Comparison of ENCODE assay signal across 8 mouse cellular contexts in genomic region chr12:85639326-85640008, GRCm38 (mm10). TPM values are rescaled to one million over a fixed set of nuclear protein-coding genes. Genes with fewer than 3 reads are reported as not detected.
DNase-seq lines count a peak whose midpoint lies in the region; ATAC-seq and TF ChIP-seq lines count a peak whose summit lies in the region.
"Had no signal": no experiment of that assay in that cellular context is flagged by ENCODE, and none has a peak within 500 bp of the region (broad histone marks: within the 10 kb centered on the region; RNA-seq: fewer than 3 reads in every experiment).

No protein-coding gene starts in this region.

- TF ChIP-seq POLR2A in brain, embryonic 14.5 days (IDR thresholded peaks at IDR 0.05; ENCODE audit: borderline replicate concordance, extremely low read depth, insufficient read depth, insufficient read length, poor library complexity, severe bottlenecking), result no peak

- H3K4me3 ChIP-seq in intestine, embryonic 14.5 days (ENCODE audit: low read depth, low read length), result no peak overlapping the region
- no peak overlapping the region for H3K4me3 ChIP-seq in intestine, postnatal 0 days (ENCODE audit: low read depth, low read length)
- H3K4me3 ChIP-seq: erythroblast, embryonic 14.5 days had no signal

- 0 out of 2 replicates have a peak, but pooled peaks have one; percentile 29 for ATAC-seq in intestine, embryonic 14.5 days (replicated peaks; ENCODE audit: low FRiP score, low TSS enrichment, low read depth)
- ATAC-seq in intestine, postnatal 0 days, result no peak

- no peaks in the 10 kb centered on the region for H3K9me3 ChIP-seq in intestine, embryonic 14.5 days (ENCODE audit: control insufficient read depth, low read length)
- no peaks in the 10 kb centered on the region for H3K9me3 ChIP-seq in intestine, postnatal 0 days (ENCODE audit: control insufficient read depth)

- H3K9ac ChIP-seq in intestine, embryonic 14.5 days (ENCODE audit: low read length), result no peak overlapping the region
- H3K9ac ChIP-seq in intestine, postnatal 0 days (ENCODE audit: low read depth, low read length), result no peak overlapping the region

- no peak for TF ChIP-seq CTCF in intestine, postnatal 0 days (IDR thresholded peaks at IDR 0.05; ENCODE audit: low read depth)
- TF ChIP-seq CTCF in brain, embryonic 14.5 days (IDR thresholded peaks at IDR 0.05; ENCODE audit: borderline replicate concordance, extremely low read depth, insufficient read depth, insufficient read length), result no peak

- 61% methylated on average over 12 of the region's 12 CpGs for WGBS in intestine, embryonic 14.5 days
- WGBS in intestine, postnatal 0 days, result 61% methylated on average over 12 of the region's 12 CpGs

- H3K27me3 ChIP-seq in intestine, embryonic 14.5 days (replicated peaks; ENCODE audit: control insufficient read depth, insufficient read depth, low read length), result no peaks in the 10 kb centered on the region
- no peaks in the 10 kb centered on the region for H3K27me3 ChIP-seq in intestine, postnatal 0 days (replicated peaks; ENCODE audit: control insufficient read depth, insufficient read depth, low read length)

- peaks cover 7% of the 10 kb centered on the region for H3K4me1 ChIP-seq in intestine, embryonic 14.5 days (replicated peaks; ENCODE audit: control insufficient read depth, insufficient read depth, low read length)
- 0 out of 2 replicates have a peak, but pooled peaks cover 4% of the 10 kb centered on the region for H3K4me1 ChIP-seq in intestine, postnatal 0 days (replicated peaks; ENCODE audit: control insufficient read depth, insufficient read depth, low read length)

- no peak overlapping the region for H3K27ac ChIP-seq in intestine, embryonic 14.5 days (ENCODE audit: low read depth)
- H3K27ac ChIP-seq in intestine, postnatal 0 days (ENCODE audit: low read depth, low read length), result no peak overlapping the region

- H3K36me3 ChIP-seq in intestine, embryonic 14.5 days (ENCODE audit: control insufficient read depth, insufficient read depth, low read length), result 0 out of 2 replicates have a peak, but pooled peaks cover 8% of the 10 kb centered on the region
- H3K36me3 ChIP-seq in intestine, postnatal 0 days (ENCODE audit: control insufficient read depth, insufficient read depth), result no peaks in the 10 kb centered on the region

- no peak overlapping the region for H3K4me2 ChIP-seq in intestine, embryonic 14.5 days (ENCODE audit: low read length)
- no peak overlapping the region for H3K4me2 ChIP-seq in intestine, postnatal 0 days (replicated peaks; ENCODE audit: low read depth)

- peak; percentile 59 for DNase-seq in intestine, embryonic 14.5 days (ENCODE audit: low spot score)
- DNase-seq in brain, embryonic 14.5 days (ENCODE audit: low read depth), result peak; percentile 82
- DNase-seq in gastrocnemius, postnatal 10 days, result peak; percentile 54
- peak; percentile 75 to 81 for DNase-seq in kidney, postnatal 4 days
- DNase-seq in ovary, postnatal 36 days (ENCODE audit: low spot score), result peak; percentile 76
- DNase-seq in natural killer cell, adult 2 months (ENCODE audit: low spot score in 2 of 2), result no peak

RNA-seq across cellular contexts. Expression of gene Jdp2, which starts 40.6 kb away (rescaled TPM):
- polyA plus RNA-seq in intestine, embryonic 14.5 days (2014; fragmentation: Nextera tagmentation; extraction: Ambion mirVana), result 1.0 and 1.2 TPM in 2 replicates
- 0.44 TPM in 2 replicates for polyA plus RNA-seq in intestine, postnatal 0 days (2015; fragmentation: Nextera tagmentation; extraction: Ambion mirVana)
- 7.3 and 11.9 TPM in 2 replicates for polyA plus RNA-seq in brain, embryonic 14.5 days (2012; rRNA removed)
- 10 to 100 TPM; 15.2 to 17.1 TPM for total RNA-seq in gastrocnemius, postnatal 10 days (2021)

RNA-seq across cellular contexts. Expression of gene Batf, which starts 47.0 kb away (rescaled TPM):
- 3.4 and 3.5 TPM in 2 replicates for polyA plus RNA-seq in intestine, embryonic 14.5 days (2014; fragmentation: Nextera tagmentation; extraction: Ambion mirVana)
- 2.5 and 3.0 TPM in 2 replicates for polyA plus RNA-seq in intestine, postnatal 0 days (2015; fragmentation: Nextera tagmentation; extraction: Ambion mirVana)
- 1.1 and 1.3 TPM in 2 replicates for polyA plus RNA-seq in brain, embryonic 14.5 days (2012; rRNA removed)
- 1 to 10 TPM in 1 of 2 experiments, under 1 TPM in 1; 0.33 to 1.3 TPM for total RNA-seq in gastrocnemius, postnatal 10 days (2021)

Comparison
In these comparisons a context has a peak if more than half of its experiments do, and no peak if none do; other contexts are left out.
1. DNase-seq: peak in intestine, embryonic 14.5 days (single experiment), brain, embryonic 14.5 days (single experiment), gastrocnemius, postnatal 10 days (single experiment), kidney, postnatal 4 days (2 of 2) and ovary, postnatal 36 days (single experiment); none in natural killer cell, adult 2 months (0 of 2).